Mouse (Mus musculus) heart, embryonic 12.5 days (tissue): Measurements from ENCODE around the gene Gm17490. TPM values are rescaled to one million over a fixed set of nuclear protein-coding genes. Genes with fewer than 3 reads are reported as not detected.
"Not testable (repeated sequence)": the region's sequence is repeated elsewhere in the genome, so short reads cannot be mapped to it uniquely, and the experiment has no call there.

Source experiments
- ATAC-seq: fragments of 200-750 bp; cut with Nextera tagmentation; 2 replicates; pipeline ENCODE4 v1.8.0; 2017; ENCODE audit warnings: moderate TSS enrichment, moderate library complexity; ENCODE audit not compliant: insufficient number of reproducible peaks, low FRiP score
- H3K27ac ChIP-seq: fragments of 300-500 bp; sonication (generic); 2 replicates; pipeline ENCODE4 v1.5.1; 2016; ENCODE audit warnings: mild to moderate bottlenecking, moderate library complexity; ENCODE audit not compliant: poor library complexity, severe bottlenecking
- H3K27me3 ChIP-seq: fragments of 300-500 bp; sonication (generic); replicated peaks from 2 replicates; pipeline ENCODE4 v1.6.1; 2016; ENCODE audit warnings: mild to moderate bottlenecking, moderate library complexity
- H3K36me3 ChIP-seq: fragments of 300-500 bp; sonication (generic); 2 replicates; pipeline ENCODE4 v1.6.1; 2016; ENCODE audit warnings: mild to moderate bottlenecking, moderate library complexity
- H3K4me1 ChIP-seq: fragments of 300-500 bp; sonication (generic); replicated peaks from 2 replicates; pipeline ENCODE4 v1.6.1; 2016; ENCODE audit warnings: mild to moderate bottlenecking
- H3K4me2 ChIP-seq: fragments of 300-500 bp; sonication (generic); 2 replicates; pipeline ENCODE4 v1.6.1; 2016; ENCODE audit warnings: mild to moderate bottlenecking, moderate library complexity
- H3K4me3 ChIP-seq: fragments of 300-500 bp; sonication (generic); 2 replicates; pipeline ENCODE4 v1.5.1; 2016; ENCODE audit warnings: mild to moderate bottlenecking
- H3K9ac ChIP-seq: fragments of 300-500 bp; sonication (generic); 2 replicates; pipeline ENCODE4 v1.6.1; 2016; ENCODE audit warnings: mild to moderate bottlenecking, moderate library complexity
- H3K9me3 ChIP-seq: fragments of 300-500 bp; sonication (generic); replicated peaks from 2 replicates; pipeline ENCODE4 v1.6.1; 2016; ENCODE audit warnings: mild to moderate bottlenecking, moderate library complexity
- WGBS: fragments of 180-500 bp; shearing (Covaris S2); methylation state at CpG from one replicate; pipeline ENCODE4 v1.1.7; 2016; 5-methylcytosine and 5-hydroxymethylcytosine counted together
- polyA plus RNA-seq: library from polyadenylated mRNA; unstranded; fragments of >200 nt; fragmentation: Nextera tagmentation; extraction: Ambion mirVana; gene quantifications from 2 replicates; pipeline ENCODE4 v1.2.1, GENCODE M21; 2016

The Gm17490 gene
- polyA plus RNA-seq, 1 experiment from 2014 or later: not detected

GRCm38 (mm10) chr2:11623726-11624125, 2.3 kb downstream of the Gm17490 start:
- Histone ChIP-seq H3K9me3 (no peaks in the 10 kb centered on the region), H3K4me1 (no peaks in the 10 kb centered on the region), H3K36me3 (no peaks in the 10 kb centered on the region), H3K9ac (no peak overlapping the region), H3K4me2 (no peak overlapping the region), H3K27me3 (no peaks in the 10 kb centered on the region), H3K4me3 (no peak overlapping the region), H3K27ac (no peak overlapping the region)
- WGBS: 64% methylated on average over 2 of the region's 2 CpGs
- ATAC-seq: no peak

DNA sequence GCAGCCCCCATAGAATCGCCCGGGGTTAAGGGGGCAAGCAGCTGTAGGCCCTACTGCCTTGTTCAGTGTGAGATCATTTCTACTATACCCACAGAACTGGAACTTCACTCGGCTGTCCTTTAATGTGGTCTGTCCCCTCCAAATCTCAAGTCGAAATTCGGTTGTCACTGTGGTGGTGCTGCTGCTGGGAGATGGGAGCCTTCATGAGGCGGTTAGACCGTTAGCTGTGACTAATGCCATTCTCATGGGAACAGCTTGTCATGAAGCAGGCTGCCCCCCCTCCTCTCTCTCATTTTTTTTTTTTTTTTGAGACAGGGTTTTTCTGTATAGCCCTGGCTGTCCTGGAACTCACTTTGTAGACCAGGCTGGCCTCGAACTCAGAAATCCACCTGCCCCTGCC, 2.9 kb downstream of the Gm17490 start:
- no peak overlapping the region for H3K9ac ChIP-seq
- no peaks in the 10 kb centered on the region for H3K27me3 ChIP-seq
- H3K4me2 ChIP-seq: no peak overlapping the region
- no peaks in the 10 kb centered on the region for H3K9me3 ChIP-seq
- ATAC-seq: no peak
- H3K4me1 ChIP-seq: no peaks in the 10 kb centered on the region
- H3K36me3 ChIP-seq: no peaks in the 10 kb centered on the region
- no peak overlapping the region for H3K4me3 ChIP-seq
- 85% methylated on average over 8 of the region's 8 CpGs for WGBS
- no peak overlapping the region for H3K27ac ChIP-seq

GRCm38 (mm10) chr2:11619598-11619997, 6.5 kb downstream of the Gm17490 start:
- H3K27me3 ChIP-seq: no peaks in the 10 kb centered on the region
- H3K27ac ChIP-seq: no peak overlapping the region
- no peak for ATAC-seq
- WGBS: 67% methylated on average over 2 of the region's 2 CpGs
- H3K4me1 ChIP-seq: no peaks in the 10 kb centered on the region
- H3K4me2 ChIP-seq: no peak overlapping the region
- H3K36me3 ChIP-seq: no peaks in the 10 kb centered on the region
- H3K9me3 ChIP-seq: no peaks in the 10 kb centered on the region; the same call in 1 of the 2 replicates
- H3K9ac ChIP-seq: no peak overlapping the region
- H3K4me3 ChIP-seq: no peak overlapping the region

DNA sequence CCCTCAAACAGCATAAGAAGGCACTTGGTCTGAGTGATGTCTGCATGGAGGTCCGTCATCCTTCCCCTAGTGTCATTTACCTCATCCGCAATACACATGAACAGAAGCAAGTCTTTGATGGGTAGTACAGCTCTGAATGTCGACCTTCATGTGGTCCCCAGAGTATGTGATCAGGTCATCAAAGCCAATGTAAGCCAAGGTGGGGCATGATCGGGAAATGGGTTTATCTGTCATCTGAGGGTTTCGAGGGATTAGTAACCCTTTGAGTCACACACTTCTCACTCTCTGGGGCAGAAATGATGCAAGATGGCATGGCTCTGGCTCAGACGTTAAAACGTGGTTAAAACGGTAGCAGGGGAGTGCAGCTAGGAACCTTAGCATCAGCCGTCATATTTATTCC, 9.2 kb downstream of the Gm17490 start:
- H3K9ac ChIP-seq: no peak overlapping the region
- no peaks in the 10 kb centered on the region; the same call in 1 of the 2 replicates for H3K9me3 ChIP-seq
- no peak for ATAC-seq
- H3K27me3 ChIP-seq: no peaks in the 10 kb centered on the region
- no peaks in the 10 kb centered on the region for H3K36me3 ChIP-seq
- no peak overlapping the region for H3K4me2 ChIP-seq
- H3K27ac ChIP-seq: no peak overlapping the region
- WGBS: 84% methylated on average over 9 of the region's 9 CpGs
- no peaks in the 10 kb centered on the region for H3K4me1 ChIP-seq
- H3K4me3 ChIP-seq: no peak overlapping the region

DNA sequence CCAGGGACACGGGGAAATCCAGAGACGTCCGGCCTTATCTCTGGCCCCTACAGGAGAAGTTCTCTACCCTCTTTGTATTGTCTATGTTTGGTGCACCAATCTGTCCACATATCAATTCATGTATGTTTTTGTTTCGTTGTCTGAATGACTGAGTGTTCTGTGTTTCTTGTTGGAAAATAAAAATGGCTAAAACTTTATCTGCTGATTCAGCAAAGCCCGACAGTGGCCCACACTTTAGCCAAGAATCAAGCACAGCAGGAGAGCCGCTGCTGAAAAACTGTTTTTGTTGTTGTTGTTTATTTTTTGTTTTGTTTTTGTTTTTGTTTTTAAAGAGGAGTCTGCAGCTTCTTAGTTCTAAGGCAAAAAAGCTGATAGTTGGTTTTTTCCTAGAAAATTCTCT, 13.1 kb downstream of the Gm17490 start:
- H3K4me3 ChIP-seq, ATAC-seq, H3K27ac ChIP-seq, H3K9me3 ChIP-seq, H3K27me3 ChIP-seq, H3K4me2 ChIP-seq, H3K9ac ChIP-seq, H3K4me1 ChIP-seq, H3K36me3 ChIP-seq: not testable (repeated sequence)
- 80% methylated on average over 6 of the region's 6 CpGs for WGBS

- H3K36me3 ChIP-seq, ATAC-seq, H3K27ac ChIP-seq, H3K27me3 ChIP-seq, H3K4me1 ChIP-seq, H3K4me2 ChIP-seq, H3K4me3 ChIP-seq, H3K9me3 ChIP-seq, H3K9ac ChIP-seq: not testable (repeated sequence)
- 67% methylated on average over 4 of the region's 4 CpGs for WGBS
These were observed 19.3 kb downstream of the Gm17490 start for GRCm38 (mm10) chr2:11606718-11607117.

- H3K4me1 ChIP-seq: peaks cover 8% of the 10 kb centered on the region
- H3K27me3 ChIP-seq: no peaks in the 10 kb centered on the region
- no peak overlapping the region for H3K27ac ChIP-seq
- H3K9ac ChIP-seq: no peak overlapping the region
- H3K36me3 ChIP-seq: peaks cover 9% of the 10 kb centered on the region
- no peak overlapping the region for H3K4me2 ChIP-seq
- no peaks in the 10 kb centered on the region for H3K9me3 ChIP-seq
- H3K4me3 ChIP-seq: no peak overlapping the region
- no peak for ATAC-seq
These were observed 21.2 kb downstream of the Gm17490 start for GRCm38 (mm10) chr2:11604911-11605310.

DNA sequence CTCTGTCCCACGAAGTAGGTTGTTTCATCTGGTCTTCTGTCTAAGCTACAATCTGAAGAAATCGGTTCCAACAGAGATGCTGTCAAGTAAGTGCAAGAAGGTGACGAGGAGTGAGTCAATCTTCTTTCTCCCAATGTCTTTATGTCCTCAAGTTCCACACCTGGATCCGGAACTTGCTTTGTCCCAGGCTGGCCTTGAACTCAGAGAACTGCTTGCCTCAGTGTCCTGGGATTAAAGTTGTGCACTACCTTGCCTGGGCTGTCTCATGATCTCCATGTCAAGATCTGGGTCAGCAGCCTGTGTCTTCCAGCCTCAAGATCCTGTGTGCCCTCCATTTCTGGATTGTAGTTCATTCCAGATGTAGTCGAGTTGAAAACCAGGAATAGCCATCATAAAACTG, 22.0 kb downstream of the Gm17490 start, which contains the start of gene Rbm17:
Gene Rbm17 (minus strand): TSS at position 101 of the 400 bp plus-strand sequence.
- H3K27me3 ChIP-seq: no peaks in the 10 kb centered on the region
- peaks cover 8% of the 10 kb centered on the region for H3K4me1 ChIP-seq
- 76% methylated on average over 5 of the region's 5 CpGs for whole genome bisulfite sequencing
- peaks cover 15% of the 10 kb centered on the region for H3K36me3 ChIP-seq
- H3K9ac ChIP-seq: peak within 1 kb of the TSS; percentile 96
- ATAC-seq: no peak
- H3K9me3 ChIP-seq: no peaks in the 10 kb centered on the region
- peak within 1 kb of the TSS; percentile 53 for H3K27ac ChIP-seq
- peak within 1 kb of the TSS; percentile 96 for H3K4me2 ChIP-seq
- H3K4me3 ChIP-seq: peak within 1 kb of the TSS; percentile 97

DNA sequence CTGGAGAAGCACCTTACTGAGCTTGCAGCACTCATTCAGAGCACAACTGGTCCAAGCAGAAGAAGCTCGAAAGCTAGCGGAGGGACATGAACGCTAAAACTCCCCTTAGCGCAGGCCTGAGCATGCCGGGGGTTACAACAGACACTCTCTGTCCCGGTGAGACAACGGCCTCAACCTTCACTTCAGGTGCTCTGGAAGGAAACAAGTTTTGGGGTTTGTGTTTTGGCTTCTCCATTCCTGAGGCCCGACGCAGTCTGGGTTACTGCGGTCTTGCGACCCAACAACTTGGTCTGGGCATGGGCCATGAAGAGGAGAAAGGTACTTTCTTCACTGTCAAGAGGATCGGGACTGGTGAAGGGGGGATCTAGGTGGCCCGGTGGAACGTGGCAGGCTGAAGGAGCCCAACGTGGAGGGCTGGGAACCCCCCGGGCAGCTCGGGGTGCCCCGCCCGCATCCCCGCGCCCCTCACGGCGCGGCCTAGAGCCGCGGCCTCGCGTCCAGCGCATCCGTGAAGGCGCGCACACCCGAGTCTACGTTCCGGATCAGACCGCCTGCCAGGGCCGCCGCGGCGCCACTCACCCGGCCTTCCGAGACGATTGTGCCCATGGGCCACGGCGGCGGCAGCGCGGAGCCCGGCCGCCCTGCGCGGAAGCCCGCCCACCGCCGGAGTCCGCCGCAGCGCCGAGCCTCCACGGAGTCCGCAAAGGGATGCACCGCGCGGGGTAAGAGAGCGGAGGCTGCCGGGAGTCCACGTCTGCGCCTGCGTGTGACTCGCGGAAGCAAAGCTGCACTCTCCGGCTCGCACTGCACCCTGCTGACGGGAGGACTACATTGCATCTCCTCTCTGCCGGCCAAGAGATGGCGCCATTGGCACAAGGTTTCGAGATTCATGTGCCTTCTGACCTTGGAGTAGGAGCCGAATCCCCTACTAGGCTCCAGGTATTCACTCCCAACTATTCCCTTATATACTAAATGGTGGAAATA, 23.3 kb downstream of the Gm17490 start:
- H3K4me1 ChIP-seq: peaks cover 8% of the 10 kb centered on the region
- under 1% methylated on average over 75 of the region's 78 CpGs for WGBS
- peak overlapping the region; percentile 97 for H3K4me3 ChIP-seq
- H3K4me2 ChIP-seq: peak overlapping the region; percentile 96
- H3K9ac ChIP-seq: peak overlapping the region; percentile 96
- H3K36me3 ChIP-seq: peaks cover 24% of the 10 kb centered on the region
- H3K9me3 ChIP-seq: no peaks in the 10 kb centered on the region
- peak overlapping the region; percentile 53 for H3K27ac ChIP-seq
- H3K27me3 ChIP-seq: no peaks in the 10 kb centered on the region
- ATAC-seq: peak; percentile 98

DNA sequence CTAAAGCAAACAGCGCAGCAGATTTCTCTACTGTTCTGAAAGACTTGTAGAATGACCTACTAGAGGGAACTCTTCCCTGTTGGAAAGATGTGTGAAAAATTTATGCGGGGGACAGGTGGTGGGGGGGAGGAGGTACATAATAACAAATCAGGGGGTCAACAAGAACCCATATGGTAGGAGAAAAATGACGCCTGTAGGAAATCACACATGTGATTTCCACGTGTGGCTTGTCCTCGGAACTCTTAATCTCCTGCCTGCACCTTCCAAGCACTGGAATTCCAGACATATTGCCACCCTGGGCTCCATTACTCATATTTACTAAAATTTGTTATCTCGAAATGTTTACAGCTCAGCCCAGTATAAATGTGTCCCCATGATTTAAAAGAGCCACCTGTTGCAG, 24.3 kb downstream of the Gm17490 start:
- H3K4me1 ChIP-seq: peaks cover 8% of the 10 kb centered on the region
- H3K4me3 ChIP-seq: peak overlapping the region; percentile 97
- WGBS: 73% methylated on average over 6 of the region's 6 CpGs
- no peaks in the 10 kb centered on the region for H3K27me3 ChIP-seq
- no peaks in the 10 kb centered on the region for H3K9me3 ChIP-seq
- H3K27ac ChIP-seq: no peak overlapping the region
- H3K36me3 ChIP-seq: peaks cover 34% of the 10 kb centered on the region
- H3K9ac ChIP-seq: peak overlapping the region; percentile 96
- peak overlapping the region; percentile 96 for H3K4me2 ChIP-seq
- ATAC-seq: no peak

- Histone ChIP-seq H3K4me3 (no peak overlapping the region), H3K27me3 (no peaks in the 10 kb centered on the region), H3K9me3 (no peaks in the 10 kb centered on the region), H3K4me2 (no peak overlapping the region), H3K4me1 (peaks cover 8% of the 10 kb centered on the region), H3K9ac (no peak overlapping the region), H3K36me3 (peaks cover 66% of the 10 kb centered on the region), H3K27ac (no peak overlapping the region)
- ATAC-seq: no peak
- 92% methylated on average over 7 of the region's 7 CpGs for WGBS
These were observed 28.2 kb downstream of the Gm17490 start for GRCm38 (mm10) chr2:11597906-11598305.
